Comparison of ENCODE assay signal across 8 mouse cellular contexts in genomic region chr2:33178243-33178932, GRCm38 (mm10). TPM values are rescaled to one million over a fixed set of nuclear protein-coding genes. Genes with fewer than 3 reads are reported as not detected.
DNase-seq lines count a peak whose midpoint lies in the region; ATAC-seq and TF ChIP-seq lines count a peak whose summit lies in the region.

No protein-coding gene starts in this region.

- no peak overlapping the region for H3K4me3 ChIP-seq in lung, postnatal 0 days (ENCODE audit: low read depth, low read length)
- H3K4me3 ChIP-seq in embryonic facial prominence, embryonic 11.5 days (ENCODE audit: low read depth, low read length) = no peak overlapping the region
- no peak overlapping the region for H3K4me3 ChIP-seq in macrophage (ENCODE audit: inconsistent target)

- H3K9me3 ChIP-seq in lung, postnatal 0 days (ENCODE audit: low read length) = no peaks in the 10 kb centered on the region
- no peaks in the 10 kb centered on the region for H3K9me3 ChIP-seq in embryonic facial prominence, embryonic 11.5 days (replicated peaks; ENCODE audit: control insufficient read depth, low read length)

- H3K36me3 ChIP-seq in lung, postnatal 0 days (ENCODE audit: insufficient read depth, low read length) = no peaks in the 10 kb centered on the region
- H3K36me3 ChIP-seq in embryonic facial prominence, embryonic 11.5 days (replicated peaks; ENCODE audit: control insufficient read depth, insufficient read depth, low read depth, low read length) = no peaks in the 10 kb centered on the region
- no peaks in the 10 kb centered on the region for H3K36me3 ChIP-seq in macrophage (ENCODE audit: inconsistent target)

- H3K27ac ChIP-seq in lung, postnatal 0 days (ENCODE audit: low read length) = no peak overlapping the region
- H3K27ac ChIP-seq in embryonic facial prominence, embryonic 11.5 days (replicated peaks; ENCODE audit: low read depth, low read length) = no peak overlapping the region
- peak overlapping the region; percentile 83; the same call in 1 of the 2 replicates for H3K27ac ChIP-seq in macrophage

- no peak for TF ChIP-seq CTCF in lung, postnatal 0 days (IDR thresholded peaks at IDR 0.05)

- H3K4me1 ChIP-seq in lung, postnatal 0 days (ENCODE audit: insufficient read depth, low read depth, low read length) = no peaks in the 10 kb centered on the region
- H3K4me1 ChIP-seq in embryonic facial prominence, embryonic 11.5 days (ENCODE audit: control insufficient read depth, insufficient read depth, low read length) = no peaks in the 10 kb centered on the region

- H3K9ac ChIP-seq in lung, postnatal 0 days (replicated peaks; ENCODE audit: low read depth) = no peak overlapping the region
- H3K9ac ChIP-seq in embryonic facial prominence, embryonic 11.5 days (replicated peaks; ENCODE audit: low read length) = no peak overlapping the region; the same call in 1 of the 2 replicates

- no peak overlapping the region for H3K4me2 ChIP-seq in lung, postnatal 0 days (replicated peaks; ENCODE audit: low read depth, low read length)
- no peak overlapping the region for H3K4me2 ChIP-seq in embryonic facial prominence, embryonic 11.5 days (ENCODE audit: low read depth, low read length)

- no peaks in the 10 kb centered on the region for H3K79me2 ChIP-seq in macrophage (ENCODE audit: inconsistent target)

- DNase-seq in lung, postnatal 0 days (ENCODE audit: low spot score) = no peak
- no peak for DNase-seq in lung, postnatal 25 days (ENCODE audit: low spot score)
- no peak for DNase-seq in embryonic facial prominence, embryonic 11.5 days (ENCODE audit: low spot score)
- DNase-seq in heart, postnatal 4 days = peak; percentile 29
- no peak for DNase-seq in adrenal gland, postnatal 25 days
- DNase-seq in urinary bladder, adult 2 months (ENCODE audit: low spot score) = no peak
- DNase-seq in kidney, postnatal 4 days = no peak

- H3K27me3 ChIP-seq in lung, postnatal 0 days (replicated peaks; ENCODE audit: insufficient read depth, low read length) = no peaks in the 10 kb centered on the region
- no peaks in the 10 kb centered on the region for H3K27me3 ChIP-seq in embryonic facial prominence, embryonic 11.5 days (ENCODE audit: control insufficient read depth, insufficient read depth, low read length)

- 67% methylated on average over 11 of the region's 11 CpGs for WGBS in lung, postnatal 0 days
- WGBS in embryonic facial prominence, embryonic 11.5 days = 58% methylated on average over 11 of the region's 11 CpGs
- WGBS in macrophage (ENCODE audit: missing documents) = 95% methylated on average over 11 of the region's 11 CpGs

- peak; percentile 36; the same call in 1 of the 2 replicates for ATAC-seq in lung, postnatal 0 days
- peak; percentile 65 for ATAC-seq in embryonic facial prominence, embryonic 11.5 days (replicated peaks; ENCODE audit: insufficient number of reproducible peaks, low FRiP score, low TSS enrichment, low read depth)

- no peak for TF ChIP-seq EP300 in lung, postnatal 0 days (IDR thresholded peaks at IDR 0.05)

RNA-seq across cellular contexts. Expression of gene Angptl2, which starts 37.5 kb away (rescaled TPM):
- polyA plus RNA-seq in lung, postnatal 0 days (2015; fragmentation: Nextera tagmentation; extraction: Ambion mirVana) = 28.6 and 33.8 TPM in 2 replicates
- polyA plus RNA-seq in embryonic facial prominence, embryonic 11.5 days (2014; fragmentation: Nextera tagmentation; extraction: Ambion mirVana) = 28.6 and 30.4 TPM in 2 replicates
- total RNA-seq in heart, postnatal 4 days (2021) = 100 to 1,000 TPM; 108 to 126 TPM
- 10 to 100 TPM in 6 of 26 experiments, 1 to 10 TPM in 14, under 1 TPM in 5, not detected in 1; 0.49 to 44.1 (median 3.7) TPM for total RNA-seq in macrophage (2018; cell fraction: chromatin; rRNA removed)
- 10 to 100 TPM in 13 of 26 experiments, 1 to 10 TPM in 13; 1.9 to 36.8 (median 12.2) TPM for total RNA-seq in macrophage (2018; cell fraction: cytosol; rRNA removed)
- total RNA-seq in macrophage (2018; cell fraction: nucleus; rRNA removed) = 10 to 100 TPM in 12 of 26 experiments, 1 to 10 TPM in 14; 2.5 to 46.6 (median 8.3) TPM
- 12.4 to 25.8 TPM (median 25.7 TPM) in 3 replicates for polyA plus RNA-seq in macrophage (2018)
- total RNA-seq in adrenal gland, postnatal 25 days (2021) = 21.2 and 23.6 TPM in 2 replicates
- polyA plus RNA-seq in urinary bladder, adult 2 months (2012; rRNA removed) = 67.7 and 73.5 TPM in 2 replicates

RNA-seq across cellular contexts. Expression of gene Garnl3, which starts 46.9 kb away (rescaled TPM):
- 5.9 and 8.5 TPM in 2 replicates for polyA plus RNA-seq in lung, postnatal 0 days (2015; fragmentation: Nextera tagmentation; extraction: Ambion mirVana)
- 9.0 and 10.8 TPM in 2 replicates for polyA plus RNA-seq in embryonic facial prominence, embryonic 11.5 days (2014; fragmentation: Nextera tagmentation; extraction: Ambion mirVana)
- total RNA-seq in heart, postnatal 4 days (2021) = 10 to 100 TPM in 1 of 2 experiments, 1 to 10 TPM in 1; 9.7 to 11.6 TPM
- 10 to 100 TPM in 1 of 26 experiments, 1 to 10 TPM in 24, under 1 TPM in 1; 0.21 to 10.6 (median 4.6) TPM for total RNA-seq in macrophage (2018; cell fraction: chromatin; rRNA removed)
- 1 to 10 TPM in 3 of 26 experiments, under 1 TPM in 23; 0.24 to 1.2 (median 0.54) TPM for total RNA-seq in macrophage (2018; cell fraction: cytosol; rRNA removed)
- total RNA-seq in macrophage (2018; cell fraction: nucleus; rRNA removed) = 1 to 10 TPM in 20 of 26 experiments, under 1 TPM in 6; 0.53 to 6.9 (median 1.9) TPM
- 0.25 to 0.49 TPM (median 0.47 TPM) in 3 replicates for polyA plus RNA-seq in macrophage (2018)
- total RNA-seq in adrenal gland, postnatal 25 days (2021) = 17.3 and 19.2 TPM in 2 replicates
- 3.7 TPM in 2 replicates for polyA plus RNA-seq in urinary bladder, adult 2 months (2012; rRNA removed)
